Mouse (Mus musculus): ENCODE data around the gene Drc7. TPM values are rescaled to one million over a fixed set of nuclear protein-coding genes. Genes with fewer than 3 reads are reported as not detected.
"Not testable (repeated sequence)": the region's sequence is repeated elsewhere in the genome, so short reads cannot be mapped to it uniquely, and the experiment has no call there.

Gene Drc7
- total and polyA plus RNA-seq, 2 experiments from 2014 or later = not detected

GRCm38 (mm10) chr8:95025421-95025820 lies 29.5 kb upstream of the Drc7 start:
- 74% methylated on average over 2 of the region's 2 CpGs for WGBS
- no peak for DNase-seq (ENCODE audit: low spot score)
- no peaks in the 10 kb centered on the region for H3K36me3 ChIP-seq (replicated peaks; ENCODE audit: control insufficient read depth, insufficient read depth, low read length)

DNA sequence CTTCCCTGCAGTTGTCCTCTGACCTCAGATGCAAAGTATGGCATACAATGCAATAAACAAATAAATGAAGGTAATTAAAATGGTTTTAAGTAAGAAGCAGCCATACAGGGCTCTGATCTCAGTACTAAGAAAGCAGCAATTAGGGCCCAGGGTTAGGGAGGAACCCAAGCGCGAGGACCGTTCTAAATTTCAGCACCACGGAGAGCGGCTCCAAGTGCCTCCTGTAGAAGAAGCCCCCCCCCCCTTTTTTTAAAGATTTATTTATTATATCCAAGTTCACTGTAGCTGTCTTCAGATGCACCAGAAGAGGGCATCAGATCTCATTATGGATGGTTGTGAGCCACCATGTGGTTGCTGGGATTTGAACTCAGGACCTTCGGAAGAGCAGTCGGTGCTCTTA lies 26.5 kb upstream of the Drc7 start:
- not testable (repeated sequence) for DNase-seq (ENCODE audit: low spot score); H3K36me3 ChIP-seq (replicated peaks; ENCODE audit: control insufficient read depth, insufficient read depth, low read length); H3K9ac ChIP-seq (replicated peaks; ENCODE audit: low read depth, low read length); H3K9me3 ChIP-seq (replicated peaks; ENCODE audit: control insufficient read depth, low read length); H3K27ac ChIP-seq (ENCODE audit: low read depth); ATAC-seq (ENCODE audit: insufficient read depth, low read depth); H3K4me2 ChIP-seq (ENCODE audit: low read depth, low read length); H3K4me3 ChIP-seq (ENCODE audit: low read depth, low read length); H3K27me3 ChIP-seq (ENCODE audit: control insufficient read depth, insufficient read depth, low read length); H3K4me1 ChIP-seq (ENCODE audit: control insufficient read depth, insufficient read depth)
- WGBS = 49% methylated on average over 7 of the region's 7 CpGs

More at GRCm38 (mm10) chr8:95025421-95025820, 29.5 kb upstream of the Drc7 start:
- Histone ChIP-seq H3K9ac (replicated peaks; ENCODE audit: low read depth, low read length) (no peak overlapping the region), H3K27ac (ENCODE audit: low read depth) (no peak overlapping the region), H3K9me3 (replicated peaks; ENCODE audit: control insufficient read depth, low read length) (no peaks in the 10 kb centered on the region), H3K4me1 (ENCODE audit: control insufficient read depth, insufficient read depth) (0 out of 2 replicates have a peak, but pooled peaks cover 4% of the 10 kb centered on the region), H3K4me3 (ENCODE audit: low read depth, low read length) (no peak overlapping the region), H3K27me3 (ENCODE audit: control insufficient read depth, insufficient read depth, low read length) (no peaks in the 10 kb centered on the region), H3K4me2 (ENCODE audit: low read depth, low read length) (no peak overlapping the region)
- ATAC-seq (ENCODE audit: insufficient read depth, low read depth) = no peak
- no peak for TF ChIP-seq EP300 (IDR thresholded peaks at IDR 0.05; ENCODE audit: low read depth)
- peak; percentile 33; the same call in 1 of the 2 replicates for TF ChIP-seq CTCF (IDR thresholded peaks at IDR 0.05; ENCODE audit: low read depth)

DNA sequence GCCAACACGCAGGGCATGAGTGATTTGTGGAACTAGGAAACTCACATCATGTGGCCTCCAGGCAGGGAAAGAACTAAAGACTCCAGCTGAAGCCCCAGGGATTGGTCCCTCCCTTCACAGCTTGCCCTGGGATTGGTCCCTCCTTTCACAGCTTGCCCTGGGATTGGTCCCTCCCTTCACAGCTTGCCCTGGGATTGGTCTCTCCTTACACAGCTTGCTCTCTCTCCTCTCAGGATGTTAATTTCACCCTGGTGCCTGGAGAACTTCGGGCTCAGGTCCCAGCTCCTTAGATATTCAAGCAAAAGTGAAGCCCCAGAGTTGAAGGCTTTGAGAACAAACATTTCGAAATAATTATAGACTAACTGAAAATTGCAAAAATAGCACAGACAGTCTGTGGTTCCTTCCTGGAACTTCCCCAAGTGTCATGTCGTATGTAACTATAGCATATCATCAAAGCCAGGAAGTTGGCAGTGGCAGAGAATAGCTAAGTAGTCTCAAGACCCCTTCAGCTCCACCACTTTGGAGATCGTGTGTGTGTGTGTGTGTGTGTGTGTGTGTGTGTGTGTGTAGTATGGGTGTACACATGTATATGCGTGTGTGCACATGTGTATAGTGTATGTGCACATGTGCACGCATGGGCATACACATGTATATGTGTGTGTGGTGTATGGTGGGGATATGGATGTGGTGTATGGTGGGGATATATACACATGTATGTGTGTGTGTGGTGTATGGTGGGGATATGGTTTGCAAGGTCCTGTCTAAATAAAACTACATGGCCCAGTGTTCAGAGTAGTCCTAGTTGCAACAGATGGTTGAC lies 17.6 kb upstream of the Drc7 start:
- H3K4me3 ChIP-seq (ENCODE audit: low read depth, low read length) = no peak overlapping the region
- no peak overlapping the region for H3K4me2 ChIP-seq (ENCODE audit: low read depth, low read length)
- WGBS = 53% methylated on average over 7 of the region's 7 CpGs
- peak; percentile 47 for DNase-seq (ENCODE audit: low spot score)
- H3K4me1 ChIP-seq (ENCODE audit: control insufficient read depth, insufficient read depth) = no peaks in the 10 kb centered on the region
- TF ChIP-seq CTCF (IDR thresholded peaks at IDR 0.05; ENCODE audit: low read depth) (no peak), EP300 (IDR thresholded peaks at IDR 0.05; ENCODE audit: low read depth) (no peak)
- H3K9ac ChIP-seq (replicated peaks; ENCODE audit: low read depth, low read length) = no peak overlapping the region
- no peak; the same call in 1 of the 2 replicates for ATAC-seq (ENCODE audit: insufficient read depth, low read depth)
- H3K9me3 ChIP-seq (replicated peaks; ENCODE audit: control insufficient read depth, low read length) = no peaks in the 10 kb centered on the region
- H3K27me3 ChIP-seq (ENCODE audit: control insufficient read depth, insufficient read depth, low read length) = no peaks in the 10 kb centered on the region
- H3K27ac ChIP-seq (ENCODE audit: low read depth) = no peak overlapping the region
- H3K36me3 ChIP-seq (replicated peaks; ENCODE audit: control insufficient read depth, insufficient read depth, low read length) = no peaks in the 10 kb centered on the region

DNA sequence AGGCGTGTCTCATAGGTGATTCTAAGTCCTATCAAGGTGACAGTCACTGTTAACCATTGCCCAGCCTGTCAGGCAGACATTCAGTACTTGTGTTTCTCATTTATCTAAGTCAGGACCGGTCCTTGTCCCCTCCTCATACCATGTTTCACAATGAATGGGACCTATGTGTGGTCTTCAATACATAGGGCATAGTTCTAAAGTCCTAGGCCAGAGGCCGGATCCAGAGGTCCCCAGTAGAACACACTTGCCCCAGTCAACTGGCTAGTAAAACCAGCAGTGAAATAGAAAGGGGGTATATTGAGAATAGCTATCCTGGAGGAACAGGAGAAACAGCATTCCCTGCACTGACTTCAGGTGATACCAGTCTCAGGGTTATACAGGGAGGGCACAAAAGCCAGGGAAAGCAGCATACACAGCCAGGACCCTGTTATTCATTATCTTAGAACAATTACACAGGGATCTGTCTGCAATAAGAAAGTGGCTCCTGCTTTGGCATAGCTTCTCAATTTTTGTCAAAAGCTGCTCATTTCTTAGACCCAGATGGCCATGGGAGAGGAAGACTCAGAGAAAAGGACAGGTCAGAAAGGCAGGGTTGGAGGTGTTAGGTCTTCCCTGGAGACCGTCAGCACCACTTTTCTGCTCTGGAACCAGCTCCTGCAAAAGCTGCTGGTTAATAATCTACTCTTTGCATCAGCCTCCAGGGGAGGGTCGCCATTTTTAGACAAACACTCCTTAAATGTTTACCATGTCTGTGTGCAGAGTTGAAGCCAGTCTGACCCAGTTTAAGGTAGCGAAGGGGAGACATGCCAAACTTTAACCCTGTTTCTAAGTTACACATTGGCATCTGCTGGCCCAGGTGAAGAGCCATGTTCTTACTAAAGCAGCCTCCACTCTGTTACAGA lies 12.8 kb upstream of the Drc7 start:
- TF ChIP-seq CTCF (IDR thresholded peaks at IDR 0.05; ENCODE audit: low read depth) (no peak), EP300 (IDR thresholded peaks at IDR 0.05; ENCODE audit: low read depth) (no peak)
- no peaks in the 10 kb centered on the region for H3K4me1 ChIP-seq (ENCODE audit: control insufficient read depth, insufficient read depth)
- WGBS = 65% methylated on average over 6 of the region's 6 CpGs
- no peak overlapping the region for H3K4me2 ChIP-seq (ENCODE audit: low read depth, low read length)
- H3K4me3 ChIP-seq (ENCODE audit: low read depth, low read length) = no peak overlapping the region
- H3K27me3 ChIP-seq (ENCODE audit: control insufficient read depth, insufficient read depth, low read length) = no peaks in the 10 kb centered on the region
- H3K9ac ChIP-seq (replicated peaks; ENCODE audit: low read depth, low read length) = no peak overlapping the region
- ATAC-seq (ENCODE audit: insufficient read depth, low read depth) (no peak), DNase-seq (ENCODE audit: low spot score) (no peak)
- no peaks in the 10 kb centered on the region for H3K36me3 ChIP-seq (replicated peaks; ENCODE audit: control insufficient read depth, insufficient read depth, low read length)
- H3K9me3 ChIP-seq (replicated peaks; ENCODE audit: control insufficient read depth, low read length) = no peaks in the 10 kb centered on the region
- no peak overlapping the region for H3K27ac ChIP-seq (ENCODE audit: low read depth)

GRCm38 (mm10) chr8:95044811-95045210 lies 10.1 kb upstream of the Drc7 start:
- TF ChIP-seq EP300 (IDR thresholded peaks at IDR 0.05; ENCODE audit: low read depth) (no peak), CTCF (IDR thresholded peaks at IDR 0.05; ENCODE audit: low read depth) (no peak)

More at GRCm38 (mm10) chr8:95044811-95045210, 10.1 kb upstream of the Drc7 start:
- ATAC-seq (ENCODE audit: insufficient read depth, low read depth) (no peak), DNase-seq (ENCODE audit: low spot score) (no peak)
- Histone ChIP-seq H3K4me1 (ENCODE audit: control insufficient read depth, insufficient read depth) (peaks cover 3% of the 10 kb centered on the region; the same call in 1 of the 2 replicates), H3K27ac (ENCODE audit: low read depth) (no peak overlapping the region), H3K9me3 (replicated peaks; ENCODE audit: control insufficient read depth, low read length) (no peaks in the 10 kb centered on the region), H3K9ac (replicated peaks; ENCODE audit: low read depth, low read length) (no peak overlapping the region), H3K36me3 (replicated peaks; ENCODE audit: control insufficient read depth, insufficient read depth, low read length) (no peaks in the 10 kb centered on the region), H3K4me3 (ENCODE audit: low read depth, low read length) (no peak overlapping the region), H3K4me2 (ENCODE audit: low read depth, low read length) (no peak overlapping the region), H3K27me3 (ENCODE audit: control insufficient read depth, insufficient read depth, low read length) (no peaks in the 10 kb centered on the region)
- WGBS = 59% methylated on average over 4 of the region's 4 CpGs
